In the genomic region with DNA sequence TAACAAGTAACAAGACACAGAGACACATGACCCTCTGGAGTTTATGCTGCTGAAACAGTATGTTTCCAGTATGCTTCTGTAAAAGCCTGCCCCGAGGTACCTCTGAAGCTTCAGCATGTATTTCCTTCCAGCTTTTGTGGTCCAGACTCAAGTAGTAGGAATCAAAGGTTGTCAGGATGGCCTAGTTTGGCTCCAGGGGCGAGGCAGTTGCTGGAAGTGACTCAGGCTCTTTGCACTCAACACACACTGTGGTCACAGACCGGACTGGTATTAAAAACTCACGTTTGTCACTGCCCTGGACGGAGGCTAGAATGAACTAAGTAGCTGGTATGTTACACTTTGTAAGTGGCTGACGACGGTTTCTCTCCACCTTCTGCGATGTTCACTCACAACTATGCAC, we compare ENCODE assay signal across 16 mouse cellular contexts. TPM values are rescaled to one million over a fixed set of nuclear protein-coding genes. Genes with fewer than 3 reads are reported as not detected.
"Had no signal": no experiment of that assay in that cellular context is flagged by ENCODE, and none has a peak within 500 bp of the region (broad histone marks: within the 10 kb centered on the region; RNA-seq: fewer than 3 reads in every experiment).

No protein-coding gene starts in this region.

- H3K9me3 ChIP-seq: limb, embryonic 13.5 days; liver, embryonic 15.5 days; midbrain, embryonic 13.5 days; neural tube, embryonic 15.5 days had no signal

- H3K4me3 ChIP-seq: left cerebral cortex, adult 2 months; limb, embryonic 13.5 days; liver, embryonic 15.5 days; midbrain, embryonic 13.5 days; myocyte; neural tube, embryonic 15.5 days had no signal

- H3K27me3 ChIP-seq: limb, embryonic 13.5 days; liver, embryonic 15.5 days; midbrain, embryonic 13.5 days; neural tube, embryonic 15.5 days had no signal

- H3K9ac ChIP-seq: limb, embryonic 13.5 days; liver, embryonic 15.5 days; midbrain, embryonic 13.5 days; neural tube, embryonic 15.5 days had no signal

- DNase-seq: kidney, adult 8-10 months; kidney, postnatal 25 days; lung, adult 2 months; lung, postnatal 36 days; right cerebral cortex, adult 18-20 months; right cerebral cortex, postnatal 25 days; thymus, postnatal 4 days had no signal

- ATAC-seq: lung, postnatal 0 days; midbrain, embryonic 13.5 days had no signal

- H3K4me1 ChIP-seq: limb, embryonic 13.5 days; liver, embryonic 15.5 days; midbrain, embryonic 13.5 days; neural tube, embryonic 15.5 days had no signal

- H3K36me3 ChIP-seq: limb, embryonic 13.5 days; liver, embryonic 15.5 days; midbrain, embryonic 13.5 days; neural tube, embryonic 15.5 days had no signal

- H3K4me2 ChIP-seq: limb, embryonic 13.5 days; liver, embryonic 15.5 days; midbrain, embryonic 13.5 days; neural tube, embryonic 15.5 days had no signal

- H3K27ac ChIP-seq: left cerebral cortex, adult 2 months; limb, embryonic 13.5 days; liver, embryonic 15.5 days; midbrain, embryonic 13.5 days; neural tube, embryonic 15.5 days had no signal

RNA-seq across cellular contexts. Expression of gene Ret, which starts 46.5 kb away (rescaled TPM):
- total RNA-seq: liver, adult 2 months; megakaryocyte-erythroid progenitor cell, adult 5-6 weeks had no signal
